Comparison of ENCODE assay signal across 8 mouse cellular contexts in genomic region chr12:106378303-106379075, GRCm38 (mm10).
DNase-seq lines count a peak whose midpoint lies in the region; TF ChIP-seq lines count a peak whose summit lies in the region.

No protein-coding gene starts in this region.

- intact Hi-C loops in gastrocnemius, postnatal 14 days (cut with DNase I; ENCODE audit: low total_unique reads) = no loop called here

- no peaks in the 10 kb centered on the region for H3K4me1 ChIP-seq in cortical plate, adult 2 months (ENCODE audit: control insufficient read depth, insufficient read depth, low read length)
- peaks cover 35% of the 10 kb centered on the region for H3K4me1 ChIP-seq in midbrain, embryonic 10.5 days

- 17% methylated on average over 19 of the region's 19 CpGs for WGBS in midbrain, embryonic 10.5 days

- no peaks in the 10 kb centered on the region for H3K9me3 ChIP-seq in midbrain, embryonic 10.5 days (replicated peaks)

- TF ChIP-seq POLR2A in cortical plate, adult 2 months (IDR thresholded peaks at IDR 0.05; ENCODE audit: extremely low read depth, insufficient read depth, low read length) = no peak

- peak; percentile 13 for DNase-seq in adrenal gland, postnatal 10 days
- DNase-seq in adrenal gland, postnatal 25 days = no peak
- DNase-seq in induced T-regulatory cell, adult 2 months (ENCODE audit: low read depth) = peak; percentile 9
- peak; percentile 65 for DNase-seq in midbrain, embryonic 10.5 days (ENCODE audit: low spot score)
- no peak for DNase-seq in spleen, adult 18-20 months
- DNase-seq in adrenal gland, postnatal 14 days = no peak
- no peak for DNase-seq in gastrocnemius, postnatal 14 days

- H3K36me3 ChIP-seq in midbrain, embryonic 10.5 days = no peaks in the 10 kb centered on the region

- H3K4me3 ChIP-seq in cortical plate, adult 2 months (ENCODE audit: insufficient read depth, low read length) = no peak overlapping the region
- H3K4me3 ChIP-seq in midbrain, embryonic 10.5 days = peak overlapping the region; percentile 56

- H3K27me3 ChIP-seq in midbrain, embryonic 10.5 days (ENCODE audit: low read depth, poor library complexity, severe bottlenecking) = peaks cover 6% of the 10 kb centered on the region

- no peak for TF ChIP-seq CTCF in cortical plate, adult 2 months (IDR thresholded peaks at IDR 0.05; ENCODE audit: extremely low read depth, insufficient read depth, low read length)

- H3K27ac ChIP-seq in cortical plate, adult 2 months (ENCODE audit: insufficient read depth, low read length) = 0 out of 2 replicates have a peak overlapping the region, but pooled peaks have one; percentile 65
- H3K27ac ChIP-seq in midbrain, embryonic 10.5 days (replicated peaks) = peak overlapping the region; percentile 80

Comparison
In these comparisons a context has a peak if more than half of its experiments do, and no peak if none do; other contexts are left out.
1. DNase-seq: peak in adrenal gland, postnatal 10 days (single experiment), induced T-regulatory cell, adult 2 months (single experiment) and midbrain, embryonic 10.5 days (single experiment); none in adrenal gland, postnatal 25 days (single experiment), spleen, adult 18-20 months (0 of 2), adrenal gland, postnatal 14 days (single experiment) and gastrocnemius, postnatal 14 days (single experiment).